Mouse (Mus musculus): ENCODE measurements around the gene Wwox. TPM values are rescaled to one million over a fixed set of nuclear protein-coding genes. Genes with fewer than 3 reads are reported as not detected.

Wwox gene
- polyA plus RNA-seq, 1 experiment from 2014 or later = 9.0 TPM

DNA sequence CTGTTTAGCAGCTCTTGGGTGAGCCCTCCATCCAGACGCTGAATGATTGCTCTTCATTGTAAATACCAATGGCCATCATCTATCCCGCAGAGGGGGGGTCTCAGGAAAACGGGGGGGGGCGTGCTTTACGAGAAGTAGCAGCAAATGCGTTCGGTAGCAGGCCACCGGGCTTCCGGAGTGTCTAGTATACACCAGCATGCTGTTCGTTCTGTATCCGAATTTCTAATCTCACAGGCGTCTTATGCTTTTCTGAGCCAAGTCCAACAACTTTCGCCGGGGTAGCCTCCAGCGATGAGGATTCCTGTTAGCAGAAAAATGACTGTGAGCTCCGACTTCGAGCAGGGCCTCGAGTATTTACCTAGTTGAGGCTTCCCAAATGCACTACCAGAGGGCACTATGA, 719.8 kb downstream of the Wwox start:
- H3K27ac ChIP-seq (replicated peaks) = no peak overlapping the region
- H3K4me1 ChIP-seq = peaks cover 42% of the 10 kb centered on the region
- H3K9ac ChIP-seq = peak overlapping the region; percentile 76
- peaks cover 18% of the 10 kb centered on the region for H3K27me3 ChIP-seq (replicated peaks)
- H3K9me3 ChIP-seq = no peaks in the 10 kb centered on the region
- WGBS = 13% methylated on average over 18 of the region's 18 CpGs
- H3K4me3 ChIP-seq = peak overlapping the region; percentile 53
- no peaks in the 10 kb centered on the region for H3K36me3 ChIP-seq
- ATAC-seq (ENCODE audit: extremely low read depth, insufficient number of reproducible peaks, low FRiP score, low TSS enrichment) = no peak
- peak overlapping the region; percentile 78 for H3K4me2 ChIP-seq

DNA sequence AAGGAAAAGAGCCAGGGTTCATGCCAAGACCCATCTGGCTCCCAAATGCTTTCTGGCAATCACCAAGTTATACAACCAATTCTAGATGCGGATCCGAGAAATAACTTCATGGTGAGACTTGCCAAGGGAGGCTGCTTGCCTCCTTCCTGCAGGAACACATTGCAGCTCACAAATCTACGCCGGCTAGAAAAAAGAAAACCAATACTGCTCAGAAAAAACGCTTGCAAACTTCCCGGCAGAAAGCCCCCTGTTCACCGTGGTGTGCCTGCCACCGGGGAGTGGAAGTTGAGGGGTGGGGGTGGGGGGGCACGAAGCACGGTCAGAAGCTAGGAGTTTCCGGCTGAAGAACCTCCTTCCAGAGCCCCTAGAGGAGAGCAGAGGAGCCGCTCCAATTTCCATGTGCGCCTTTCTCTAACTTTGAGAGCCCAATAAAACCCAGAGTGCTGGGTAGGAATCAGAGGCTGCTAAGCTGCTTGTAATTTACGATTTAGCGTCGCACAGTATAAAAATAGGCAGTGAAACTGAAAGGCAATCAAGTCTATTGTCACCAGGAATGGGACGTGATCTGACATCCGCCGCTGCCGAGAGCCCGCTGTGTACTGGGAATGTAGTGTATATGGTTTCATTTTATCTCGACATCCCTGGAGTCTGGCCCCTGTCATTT, 720.4 kb downstream of the Wwox start:
- Histone ChIP-seq H3K36me3 (no peaks in the 10 kb centered on the region), H3K9me3 (no peaks in the 10 kb centered on the region), H3K27me3 (replicated peaks) (peaks cover 18% of the 10 kb centered on the region), H3K9ac (peak overlapping the region; percentile 76), H3K4me1 (peaks cover 43% of the 10 kb centered on the region), H3K4me3 (peak overlapping the region; percentile 53), H3K27ac (replicated peaks) (peak overlapping the region; percentile 66; the same call in 1 of the 2 replicates), H3K4me2 (peak overlapping the region; percentile 78)
- ATAC-seq (ENCODE audit: extremely low read depth, insufficient number of reproducible peaks, low FRiP score, low TSS enrichment) = no peak
- 5% methylated on average over 22 of the region's 22 CpGs for WGBS

DNA sequence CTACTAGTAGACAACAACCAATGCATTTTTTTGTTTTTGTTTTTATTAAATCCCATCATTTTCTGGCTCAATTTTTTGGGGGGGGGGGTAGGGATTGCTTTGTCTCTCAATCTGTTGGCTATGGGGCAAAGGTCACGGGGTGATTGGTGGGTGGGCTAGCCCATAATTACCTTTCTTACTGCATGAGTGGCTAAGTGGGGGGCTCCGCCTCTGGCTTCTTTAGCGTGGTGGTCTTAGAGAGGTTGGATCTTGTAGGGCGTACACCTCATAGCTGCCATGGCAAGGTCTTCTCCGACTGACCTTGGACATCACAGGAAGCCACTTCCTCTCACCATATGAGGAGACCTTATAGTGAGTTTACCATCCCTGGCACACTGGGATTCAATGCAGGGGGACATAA, 721.0 kb downstream of the Wwox start:
- Histone ChIP-seq H3K9me3 (no peaks in the 10 kb centered on the region), H3K27ac (replicated peaks) (no peak overlapping the region), H3K27me3 (replicated peaks) (peaks cover 18% of the 10 kb centered on the region), H3K9ac (peak overlapping the region; percentile 76), H3K4me3 (peak overlapping the region; percentile 53), H3K4me1 (peaks cover 48% of the 10 kb centered on the region), H3K4me2 (peak overlapping the region; percentile 78), H3K36me3 (no peaks in the 10 kb centered on the region)
- 83% methylated on average over 5 of the region's 5 CpGs for WGBS
- no peak for ATAC-seq (ENCODE audit: extremely low read depth, insufficient number of reproducible peaks, low FRiP score, low TSS enrichment)

DNA sequence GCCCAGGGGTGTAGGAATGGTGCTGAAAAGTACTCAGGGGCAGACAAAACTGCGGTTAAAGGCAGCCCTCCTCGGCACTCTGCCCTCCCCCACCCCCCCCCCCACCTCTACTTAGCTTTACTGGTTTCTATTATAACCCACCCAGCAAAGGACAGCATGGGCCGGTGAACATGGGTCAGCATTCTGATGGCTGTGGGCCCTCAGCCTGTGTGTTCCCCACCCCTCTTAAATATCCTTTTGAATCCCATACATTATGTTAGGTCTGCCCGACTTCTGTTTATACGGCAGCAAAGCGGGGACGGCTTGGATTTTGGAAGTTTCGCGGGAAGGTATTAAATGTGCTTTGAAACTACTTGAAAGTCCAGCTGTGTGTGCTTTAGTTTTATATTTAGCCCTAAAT, 722.1 kb downstream of the Wwox start:
- H3K27me3 ChIP-seq (replicated peaks) = peaks cover 18% of the 10 kb centered on the region
- no peak for ATAC-seq (ENCODE audit: extremely low read depth, insufficient number of reproducible peaks, low FRiP score, low TSS enrichment)
- WGBS = 79% methylated on average over 9 of the region's 9 CpGs

DNA sequence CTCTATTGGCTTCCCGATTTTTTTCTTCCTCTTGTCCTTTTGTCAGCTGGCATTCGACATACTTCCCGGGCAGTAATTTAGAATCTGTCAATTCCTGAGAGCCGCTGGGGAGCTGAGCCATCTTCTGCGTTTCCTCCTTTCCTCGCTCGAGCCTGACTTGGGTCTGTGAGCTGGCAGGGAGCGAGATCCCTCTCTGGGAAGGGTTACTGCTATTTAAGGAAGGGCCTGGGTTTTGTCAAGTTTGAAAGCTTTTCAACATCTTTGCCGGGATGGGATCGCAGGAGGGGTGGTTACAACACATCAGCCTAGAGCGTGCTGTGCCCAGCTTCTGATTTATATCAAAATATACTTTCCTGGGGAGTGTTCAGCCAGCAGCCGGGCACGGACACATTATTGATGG, 725.4 kb downstream of the Wwox start:
- peak overlapping the region; percentile 58 for H3K4me2 ChIP-seq
- 4% methylated on average over 13 of the region's 13 CpGs for WGBS
- H3K4me3 ChIP-seq = peak overlapping the region; percentile 21; the same call in 1 of the 2 replicates
- H3K36me3 ChIP-seq = no peaks in the 10 kb centered on the region
- H3K9me3 ChIP-seq = no peaks in the 10 kb centered on the region
- H3K27ac ChIP-seq (replicated peaks) = peak overlapping the region; percentile 31; the same call in 1 of the 2 replicates
- ATAC-seq (ENCODE audit: extremely low read depth, insufficient number of reproducible peaks, low FRiP score, low TSS enrichment) = peak; percentile 31; the same call in 1 of the 2 replicates
- H3K4me1 ChIP-seq = peaks cover 30% of the 10 kb centered on the region
- peaks cover 7% of the 10 kb centered on the region; the same call in 1 of the 2 replicates for H3K27me3 ChIP-seq (replicated peaks)
- peak overlapping the region; percentile 50; the same call in 1 of the 2 replicates for H3K9ac ChIP-seq

More for the DNA sequence above, 722.1 kb downstream of the Wwox start:
- no peak overlapping the region for H3K27ac ChIP-seq (replicated peaks)
- H3K36me3 ChIP-seq = no peaks in the 10 kb centered on the region
- H3K4me3 ChIP-seq = no peak overlapping the region
- no peak overlapping the region for H3K9ac ChIP-seq
- no peak overlapping the region for H3K4me2 ChIP-seq
- H3K4me1 ChIP-seq = peaks cover 48% of the 10 kb centered on the region
- no peaks in the 10 kb centered on the region for H3K9me3 ChIP-seq

DNA sequence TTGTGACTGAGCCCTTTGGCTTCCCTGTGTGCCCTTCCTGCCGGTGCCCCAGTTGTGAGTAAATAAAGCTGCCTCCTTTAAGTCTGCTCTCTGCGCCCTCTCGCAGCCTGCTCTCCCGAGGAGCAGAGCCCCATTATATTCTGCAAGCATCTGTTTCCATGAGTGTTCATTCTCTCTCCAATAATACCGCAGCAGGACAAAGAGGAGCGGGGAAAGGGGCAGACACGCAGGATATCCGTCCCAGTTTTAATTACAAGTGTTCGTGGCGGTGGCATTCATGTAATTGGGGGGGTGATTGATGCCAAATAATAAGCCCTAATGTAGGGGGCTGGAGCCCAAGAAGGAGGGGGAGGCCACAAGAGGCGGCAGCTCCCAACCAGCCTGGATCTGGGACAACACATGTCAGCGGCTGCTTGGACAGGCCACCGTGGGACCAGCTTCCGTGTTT, 734.2 kb downstream of the Wwox start:
- ATAC-seq (ENCODE audit: extremely low read depth, insufficient number of reproducible peaks, low FRiP score, low TSS enrichment) = no peak
- Histone ChIP-seq H3K9me3 (no peaks in the 10 kb centered on the region), H3K27ac (replicated peaks) (no peak overlapping the region), H3K9ac (no peak overlapping the region), H3K4me1 (no peaks in the 10 kb centered on the region), H3K36me3 (no peaks in the 10 kb centered on the region), H3K4me2 (no peak overlapping the region), H3K27me3 (replicated peaks) (0 out of 2 replicates have a peak, but pooled peaks cover 3% of the 10 kb centered on the region), H3K4me3 (no peak overlapping the region)
- 72% methylated on average over 14 of the region's 14 CpGs for WGBS

DNA sequence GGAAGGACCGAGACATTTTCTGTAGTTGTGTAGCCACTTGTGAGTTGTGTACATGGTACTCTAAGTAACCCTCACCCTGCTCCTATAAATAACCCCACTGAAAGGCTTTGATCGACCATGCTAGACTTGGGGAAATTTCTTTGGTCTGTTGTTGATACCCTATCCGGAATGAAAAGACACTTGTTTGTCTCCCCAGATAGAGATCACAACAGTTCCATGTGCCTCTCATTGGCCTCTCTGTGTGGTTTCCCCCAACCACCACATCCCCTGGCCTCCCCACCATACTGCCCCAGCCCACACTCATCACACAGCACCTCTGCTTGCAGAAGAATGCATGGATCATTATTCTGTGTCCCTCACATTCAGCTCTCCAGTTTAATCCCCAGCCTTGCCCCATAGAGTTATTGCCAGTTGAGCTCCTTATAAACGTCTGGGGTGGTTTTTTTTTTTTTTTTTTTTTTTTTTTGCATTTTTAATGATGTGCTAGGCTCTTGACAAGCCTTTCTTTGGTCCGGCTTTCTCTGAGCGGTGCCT, 746.0 kb downstream of the Wwox start:
- H3K4me2 ChIP-seq = no peak overlapping the region
- no peak for ATAC-seq (ENCODE audit: extremely low read depth, insufficient number of reproducible peaks, low FRiP score, low TSS enrichment)
- H3K9me3 ChIP-seq = no peaks in the 10 kb centered on the region
- peaks cover 10% of the 10 kb centered on the region; the same call in 1 of the 2 replicates for H3K4me1 ChIP-seq
- no peak overlapping the region for H3K4me3 ChIP-seq
- WGBS = 69% methylated on average over 6 of the region's 6 CpGs
- H3K36me3 ChIP-seq = no peaks in the 10 kb centered on the region
- no peak overlapping the region for H3K27ac ChIP-seq (replicated peaks)
- no peaks in the 10 kb centered on the region for H3K27me3 ChIP-seq (replicated peaks)
- no peak overlapping the region for H3K9ac ChIP-seq

DNA sequence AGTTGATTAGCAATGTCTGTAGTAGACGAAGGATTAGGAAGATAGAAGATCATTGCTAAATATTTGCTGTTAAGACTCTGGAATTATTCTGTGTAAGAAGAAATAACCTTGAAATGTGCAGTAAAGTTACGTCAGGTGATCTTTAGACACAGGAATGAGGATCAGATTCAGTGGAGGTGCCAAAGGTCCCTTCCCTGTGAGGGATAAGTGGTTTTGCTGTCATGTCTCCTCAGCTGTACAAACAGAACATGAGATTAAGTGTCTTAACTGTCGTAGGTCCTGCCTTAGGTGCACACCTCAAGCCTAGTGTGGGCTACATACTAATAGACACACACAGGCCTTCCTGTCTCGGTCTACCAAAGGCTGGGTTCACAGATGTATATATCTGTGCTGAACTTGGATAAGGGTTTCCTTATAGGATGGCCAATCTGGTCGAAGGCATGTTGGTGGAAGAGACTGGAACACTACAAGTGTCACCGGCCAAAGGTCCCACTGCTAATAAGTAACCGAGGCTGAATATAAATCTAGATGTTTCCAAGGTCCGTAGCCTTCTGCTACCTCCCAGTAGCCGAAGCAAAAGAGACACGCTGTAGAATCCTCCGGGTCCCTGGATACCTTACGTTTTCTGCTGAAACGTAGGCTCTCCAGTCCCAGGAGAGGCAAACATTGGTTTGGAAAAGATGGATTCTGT, 746.8 kb downstream of the Wwox start:
- Histone ChIP-seq H3K27me3 (replicated peaks) (no peaks in the 10 kb centered on the region), H3K36me3 (no peaks in the 10 kb centered on the region), H3K9me3 (no peaks in the 10 kb centered on the region), H3K4me1 (peaks cover 10% of the 10 kb centered on the region; the same call in 1 of the 2 replicates), H3K27ac (replicated peaks) (no peak overlapping the region), H3K4me3 (no peak overlapping the region), H3K9ac (no peak overlapping the region), H3K4me2 (no peak overlapping the region)
- no peak for ATAC-seq (ENCODE audit: extremely low read depth, insufficient number of reproducible peaks, low FRiP score, low TSS enrichment)
- 78% methylated on average over 13 of the region's 13 CpGs for WGBS

DNA sequence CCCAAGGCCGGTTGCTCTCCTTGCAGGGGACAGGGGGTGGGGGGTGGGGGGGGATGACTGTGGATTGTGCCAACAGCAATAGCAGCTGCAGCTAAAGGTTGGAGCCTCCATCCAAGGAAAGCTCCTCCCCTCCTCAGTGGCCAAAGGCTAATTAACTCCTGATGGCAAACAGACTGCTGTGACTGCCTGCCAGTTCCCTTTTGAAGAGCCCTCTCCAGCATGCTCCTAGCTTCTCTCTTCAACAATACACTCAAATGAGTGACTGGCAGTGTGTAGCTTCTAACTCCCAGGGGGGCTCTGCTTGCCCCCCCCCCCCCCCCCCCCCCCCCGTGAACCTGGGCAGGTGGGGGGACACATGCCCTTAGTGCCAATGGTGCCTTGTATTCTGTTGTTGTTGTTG, 747.4 kb downstream of the Wwox start:
- ATAC-seq (ENCODE audit: extremely low read depth, insufficient number of reproducible peaks, low FRiP score, low TSS enrichment) = no peak
- WGBS = 15% methylated on average over 2 of the region's 2 CpGs
- Histone ChIP-seq H3K4me3 (no peak overlapping the region), H3K9ac (no peak overlapping the region), H3K36me3 (no peaks in the 10 kb centered on the region), H3K9me3 (no peaks in the 10 kb centered on the region), H3K27ac (replicated peaks) (no peak overlapping the region), H3K27me3 (replicated peaks) (no peaks in the 10 kb centered on the region; the same call in 1 of the 2 replicates), H3K4me2 (no peak overlapping the region), H3K4me1 (peaks cover 10% of the 10 kb centered on the region; the same call in 1 of the 2 replicates)

DNA sequence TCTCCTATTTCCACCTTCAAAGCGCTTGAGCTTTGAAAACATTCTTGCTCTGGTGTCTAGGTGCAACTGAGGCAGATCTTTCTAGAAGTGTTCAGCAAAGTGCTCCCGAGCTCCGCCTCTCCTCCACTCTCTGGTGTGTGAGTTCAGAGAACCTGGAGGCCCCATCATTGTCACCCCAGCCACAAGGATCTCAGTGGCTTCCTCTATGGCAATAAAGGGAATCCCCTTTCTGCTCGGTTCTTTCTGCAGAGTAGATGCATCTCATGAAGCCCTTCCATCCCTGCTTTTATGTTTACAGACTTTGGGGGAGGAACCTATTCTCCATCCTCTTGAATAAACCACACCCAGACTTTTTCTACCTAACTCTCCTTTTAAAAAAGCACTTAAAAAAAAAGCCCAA, 749.0 kb downstream of the Wwox start:
- H3K27me3 ChIP-seq (replicated peaks) = no peaks in the 10 kb centered on the region; the same call in 1 of the 2 replicates
- peaks cover 10% of the 10 kb centered on the region; the same call in 1 of the 2 replicates for H3K4me1 ChIP-seq
- no peaks in the 10 kb centered on the region for H3K9me3 ChIP-seq
- ATAC-seq (ENCODE audit: extremely low read depth, insufficient number of reproducible peaks, low FRiP score, low TSS enrichment) = no peak
- H3K4me3 ChIP-seq = no peak overlapping the region
- H3K27ac ChIP-seq (replicated peaks) = no peak overlapping the region
- no peak overlapping the region for H3K9ac ChIP-seq
- H3K4me2 ChIP-seq = no peak overlapping the region
- WGBS = 75% methylated on average over 4 of the region's 4 CpGs
- H3K36me3 ChIP-seq = no peaks in the 10 kb centered on the region

DNA sequence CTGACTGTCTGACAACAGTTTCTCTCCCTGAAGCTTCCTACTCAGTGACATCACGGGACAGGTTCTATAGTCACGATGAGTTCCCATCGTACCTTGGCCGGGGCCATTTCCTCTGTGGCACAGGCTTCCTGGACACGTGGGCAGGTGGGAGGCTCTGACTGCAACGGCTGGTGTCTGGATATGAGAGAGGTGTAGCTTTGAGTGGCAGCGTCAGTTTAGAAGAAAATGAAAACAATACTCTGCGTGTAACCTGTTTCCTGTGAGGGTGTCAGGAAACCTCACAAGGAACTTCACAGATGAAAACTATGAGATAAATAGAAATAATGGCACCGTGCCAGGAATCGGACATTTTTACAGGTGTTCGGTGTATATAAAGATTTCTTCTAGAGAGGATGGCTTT, 750.4 kb downstream of the Wwox start:
- no peak for ATAC-seq (ENCODE audit: extremely low read depth, insufficient number of reproducible peaks, low FRiP score, low TSS enrichment)
- Histone ChIP-seq H3K27me3 (replicated peaks) (no peaks in the 10 kb centered on the region; the same call in 1 of the 2 replicates), H3K9ac (no peak overlapping the region), H3K9me3 (no peaks in the 10 kb centered on the region), H3K4me1 (peaks cover 16% of the 10 kb centered on the region), H3K4me3 (no peak overlapping the region), H3K27ac (replicated peaks) (no peak overlapping the region), H3K36me3 (no peaks in the 10 kb centered on the region), H3K4me2 (no peak overlapping the region)
- 69% methylated on average over 11 of the region's 11 CpGs for WGBS

All from heart, embryonic 13.5 days (tissue).